Mouse (Mus musculus) MEL (cell line): Measurements from ENCODE around the gene Adam19. TPM values are rescaled to one million over a fixed set of nuclear protein-coding genes. Genes with fewer than 3 reads are reported as not detected.

Experiments used
- DNase-seq: peaks from one replicate; pipeline ENCODE4 v3.0.0; 2011; ENCODE audit warnings: low read depth, low spot score
- H3K27ac ChIP-seq: 2 replicates; pipeline ENCODE4 v1.5.1; 2012; ENCODE audit warnings: low read depth, mild to moderate bottlenecking, control low read depth, low read length, moderate library complexity; ENCODE audit not compliant: control insufficient read depth
- H3K27me3 ChIP-seq, 2 experiments: fragments of 150-350 bp in 1 of 2; sonication (generic) in 1 of 2; 2 replicates each; pipeline ENCODE4 v1.6.1; 2012; ENCODE audit warnings: low read length in 2 of 2, mild to moderate bottlenecking in 2 of 2, improper control_type of control experiment in 1 of 2, moderate library complexity in 1 of 2; ENCODE audit not compliant: insufficient read depth in 2 of 2, control insufficient read depth in 1 of 2
- H3K36me3 ChIP-seq, 2 experiments: 2 replicates each; pipeline ENCODE4 v1.6.1; 2012 to 2014; ENCODE audit warnings: low read length in 2 of 2, improper control_type of control experiment in 1 of 2, inconsistent platforms in 1 of 2, mild to moderate bottlenecking in 1 of 2; ENCODE audit not compliant: insufficient read depth in 2 of 2, control insufficient read depth in 1 of 2
- H3K4me1 ChIP-seq, 2 experiments: fragments of 150-350 bp in 1 of 2; sonication (generic) in 1 of 2; 2 replicates each; pipeline ENCODE4 v1.6.1; 2012; ENCODE audit warnings: low read length in 2 of 2, improper control_type of control experiment in 1 of 2, mild to moderate bottlenecking in 1 of 2; ENCODE audit not compliant: insufficient read depth in 2 of 2, control insufficient read depth in 1 of 2
- H3K4me3 ChIP-seq, 2 experiments: fragments of 150-350 bp in 1 of 2; sonication (generic) in 1 of 2; 2 replicates each; pipeline ENCODE4 v1.5.1; 2012; ENCODE audit warnings: low read depth in 2 of 2, low read length in 2 of 2, mild to moderate bottlenecking in 2 of 2, moderate library complexity in 2 of 2, control low read depth in 1 of 2, improper control_type of control experiment in 1 of 2; ENCODE audit not compliant: control insufficient read depth in 1 of 2, insufficient read depth in 1 of 2
- H3K79me2 ChIP-seq: 2 replicates; pipeline ENCODE4 v1.6.1; 2012; ENCODE audit warnings: mild to moderate bottlenecking, low read length, moderate library complexity; ENCODE audit not compliant: control insufficient read depth, poor library complexity, insufficient read depth
- H3K9ac ChIP-seq: 2 replicates; pipeline ENCODE4 v1.6.1; 2012; ENCODE audit warnings: low read depth, mild to moderate bottlenecking, control low read depth, low read length, moderate library complexity; ENCODE audit not compliant: control insufficient read depth, poor library complexity, severe bottlenecking
- H3K9me3 ChIP-seq: fragments of 150-350 bp; sonication (generic); replicated peaks from 2 replicates; pipeline ENCODE4 v1.6.1; 2012; ENCODE audit warnings: mild to moderate bottlenecking, low read length, improper control_type of control experiment, moderate library complexity; ENCODE audit not compliant: insufficient read depth
- CHD2 ChIP-seq: IDR thresholded peaks from 2 replicates; pipeline ENCODE4 v1.6.1; 2011; ENCODE audit warnings: low read length, improper control_type of control experiment
- EP300 ChIP-seq, 2 experiments: IDR thresholded peaks; 2 replicates each; pipeline ENCODE4 v1.6.1; 2011; ENCODE audit warnings: improper control_type of control experiment in 2 of 2, low read length in 2 of 2, low read depth in 1 of 2, mild to moderate bottlenecking in 1 of 2
- ETS1 ChIP-seq: IDR thresholded peaks from 2 replicates; pipeline ENCODE4 v1.6.1; 2012; ENCODE audit warnings: low read depth, mild to moderate bottlenecking, inconsistent platforms, low read length, improper control_type of control experiment, moderate library complexity
- HCFC1 ChIP-seq: IDR thresholded peaks from 2 replicates; pipeline ENCODE4 v1.6.1; 2012; ENCODE audit warnings: low read depth, mild to moderate bottlenecking, inconsistent platforms, low read length, improper control_type of control experiment, moderate library complexity
- JUND ChIP-seq: IDR thresholded peaks from 2 replicates; pipeline ENCODE4 v1.6.1; 2011; ENCODE audit warnings: low read depth, mild to moderate bottlenecking, improper control_type of control experiment, low read length
- KAT2A ChIP-seq: conservative IDR thresholded peaks from 2 replicates; pipeline ENCODE4 v1.6.1; 2012; ENCODE audit warnings: low read depth, low read length, improper control_type of control experiment, inconsistent platforms
- MAFK ChIP-seq: IDR thresholded peaks from 2 replicates; pipeline ENCODE4 v1.6.1; 2011; ENCODE audit warnings: low read depth, mild to moderate bottlenecking, low read length, improper control_type of control experiment, borderline replicate concordance
- MAZ ChIP-seq: IDR thresholded peaks from 2 replicates; pipeline ENCODE4 v1.6.1; 2012; ENCODE audit warnings: low read depth, mild to moderate bottlenecking, inconsistent platforms, low read length, improper control_type of control experiment
- MYC ChIP-seq: IDR thresholded peaks from 2 replicates; pipeline ENCODE4 v1.6.1; 2011; ENCODE audit warnings: low read depth, mild to moderate bottlenecking, low read length, improper control_type of control experiment, moderate library complexity
- NELFE ChIP-seq: IDR thresholded peaks from 2 replicates; pipeline ENCODE4 v1.6.1; 2011; ENCODE audit warnings: low read depth, low read length, improper control_type of control experiment
- POLR2A ChIP-seq, 2 experiments: IDR thresholded peaks; 2 replicates each; pipeline ENCODE4 v1.6.1; 2011 to 2012; ENCODE audit warnings: low read length in 2 of 2, mild to moderate bottlenecking in 2 of 2, control low read depth in 1 of 2, improper control_type of control experiment in 1 of 2, low read depth in 1 of 2, moderate library complexity in 1 of 2; ENCODE audit not compliant: control insufficient read depth in 1 of 2, insufficient read depth in 1 of 2, poor library complexity in 1 of 2
- POLR2AphosphoS5 ChIP-seq: IDR thresholded peaks from 2 replicates; pipeline ENCODE4 v1.6.1; 2012; ENCODE audit warnings: low read depth, borderline replicate concordance, mild to moderate bottlenecking, inconsistent platforms, low read length, moderate library complexity, mixed read lengths
- RAD21 ChIP-seq: IDR thresholded peaks from 2 replicates; pipeline ENCODE4 v1.6.1; 2011; ENCODE audit warnings: mild to moderate bottlenecking, low read depth, low read length, improper control_type of control experiment
- RCOR1 ChIP-seq: IDR thresholded peaks from 2 replicates; pipeline ENCODE4 v1.6.1; 2012; ENCODE audit warnings: low read depth, mild to moderate bottlenecking, inconsistent platforms, low read length, improper control_type of control experiment
- TAL1 ChIP-seq: IDR thresholded peaks from 2 replicates; pipeline ENCODE4 v1.6.1; 2012; ENCODE audit warnings: mild to moderate bottlenecking, inconsistent platforms, low read length, moderate library complexity, mixed read lengths
- USF1 ChIP-seq: IDR thresholded peaks from 2 replicates; pipeline ENCODE4 v1.6.1; 2014; ENCODE audit warnings: low read depth, mild to moderate bottlenecking, inconsistent platforms, low read length, improper control_type of control experiment, moderate library complexity
- ZNF384 ChIP-seq: IDR thresholded peaks from 2 replicates; pipeline ENCODE4 v1.6.1; 2012; ENCODE audit warnings: low read depth, mild to moderate bottlenecking, inconsistent platforms, low read length, improper control_type of control experiment
- polyA plus RNA-seq, 2 experiments: library from polyadenylated mRNA; stranded (reverse) in 1 of 2; unstranded in 1 of 2; fragments of >175 nt in 1 of 2; fragments of >200 nt in 1 of 2; gene quantifications; 2 replicates each; pipeline versions ENCODE4 v1.2.1 to v1.2.4; 2012; ENCODE audit warnings: low replicate concordance in 2 of 2, low read depth in 1 of 2; ENCODE audit not compliant: insufficient read length in 2 of 2, insufficient read depth in 1 of 2, missing spikeins in 1 of 2
- total RNA-seq: library from RNA; depleted of rRNA; stranded (reverse); fragments of 300-350 nt; gene quantifications from 2 replicates; pipeline ENCODE4 v1.2.3, GENCODE M21; 2012

Gene Adam19
- total and polyA plus RNA-seq, 3 experiments: 0.12 to 0.19 TPM; not detected in 1

DNA sequence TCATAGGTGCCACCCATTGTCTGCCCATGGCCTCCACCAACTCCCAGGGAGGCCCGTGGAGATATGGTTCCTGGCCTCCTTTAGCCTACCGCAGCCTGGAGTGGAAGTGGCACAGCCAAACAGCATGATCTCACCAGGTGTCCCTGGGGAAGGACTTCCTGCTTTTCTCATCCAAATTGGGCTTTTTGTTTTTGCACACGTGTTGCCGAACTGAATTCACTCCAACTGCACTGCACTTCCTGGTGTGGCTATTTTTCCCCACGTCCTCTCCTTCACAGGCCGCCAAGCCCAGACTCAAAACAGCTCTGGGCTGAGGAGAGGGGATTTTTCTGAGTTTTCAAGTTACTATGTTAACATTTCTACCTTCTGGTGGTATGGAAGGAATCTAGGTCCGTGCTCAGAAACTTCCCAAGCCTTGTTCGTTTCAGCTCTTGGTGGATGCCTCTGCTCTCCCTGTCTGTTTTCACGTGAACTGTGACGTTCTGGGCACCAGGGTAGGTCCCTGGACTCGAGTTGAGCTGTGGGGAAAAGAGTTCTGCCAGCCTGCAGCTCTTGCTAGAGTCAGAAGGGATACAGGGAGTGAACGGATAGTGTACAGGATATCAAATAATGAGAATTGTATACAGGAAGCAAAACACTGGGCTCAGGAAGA lies 13.1 kb downstream of the Adam19 start:
- no peak overlapping the region for H3K27ac ChIP-seq
- H3K4me3 ChIP-seq: no peak overlapping the region
- DNase-seq: no peak
- H3K27me3 ChIP-seq: no peaks in the 10 kb centered on the region; a peak in 1 of 4 replicates
- peaks cover 6 to 15% of the 10 kb centered on the region in 2 experiments; a peak in 3 of 4 replicates for H3K4me1 ChIP-seq
- H3K79me2 ChIP-seq: no peaks in the 10 kb centered on the region
- H3K9me3 ChIP-seq: no peaks in the 10 kb centered on the region
- no peak overlapping the region for H3K9ac ChIP-seq
- TF ChIP-seq EP300 (IDR thresholded peaks at IDR 0.05; ENCODE audit: low read depth in 1 of 2, low read length in 2 of 2) (no peak), NELFE (no peak), ETS1 (no peak), KAT2A (no peak), POLR2A (IDR thresholded peaks at IDR 0.05; ENCODE audit: control insufficient read depth in 1 of 2, insufficient read depth in 1 of 2, low read depth in 1 of 2, low read length in 2 of 2, poor library complexity in 1 of 2) (no peak)
- H3K36me3 ChIP-seq: peaks cover 0 to 11% of the 10 kb centered on the region in 2 experiments; a peak in 2 of 4 replicates

GRCm38 (mm10) chr11:46069408-46070003 lies 13.7 kb downstream of the Adam19 start:
- Histone ChIP-seq H3K79me2 (no peaks in the 10 kb centered on the region), H3K27me3 (no peaks in the 10 kb centered on the region), H3K9ac (no peak overlapping the region), H3K9me3 (no peaks in the 10 kb centered on the region), H3K4me1 (peaks cover 6 to 15% of the 10 kb centered on the region in 2 experiments; a peak in 3 of 4 replicates), H3K36me3 (peaks cover 0 to 9% of the 10 kb centered on the region in 2 experiments; a peak in 2 of 4 replicates), H3K27ac (no peak overlapping the region), H3K4me3 (no peak overlapping the region)
- no peak for TF ChIP-seq USF1
- no peak for TF ChIP-seq RAD21
- TF ChIP-seq ZNF384: no peak
- no peak for TF ChIP-seq RCOR1
- no peak for TF ChIP-seq NELFE
- no peak for TF ChIP-seq CHD2
- TF ChIP-seq MAFK: no peak
- no peak for TF ChIP-seq MAZ
- no peak for TF ChIP-seq JUND
- TF ChIP-seq POLR2AphosphoS5: no peak
- no peak for TF ChIP-seq MYC
- no peak for TF ChIP-seq HCFC1
- TF ChIP-seq POLR2A (IDR thresholded peaks at IDR 0.05; ENCODE audit: control insufficient read depth in 1 of 2, insufficient read depth in 1 of 2, low read depth in 1 of 2, low read length in 2 of 2, poor library complexity in 1 of 2): no peak
- no peak for TF ChIP-seq TAL1
- no peak for DNase-seq
